Mouse (Mus musculus): ENCODE measurements around the gene Sema4g. TPM values are rescaled to one million over a fixed set of nuclear protein-coding genes. Genes with fewer than 3 reads are reported as not detected.

Sema4g gene
- polyA plus RNA-seq, 1 experiment = 1.3 TPM

- peaks cover 17% of the 10 kb centered on the region for H3K36me3 ChIP-seq (ENCODE audit: control insufficient read depth, insufficient read depth, low read length)
- no peak for DNase-seq (ENCODE audit: low read depth in 1 of 2, low spot score in 2 of 2)
- H3K27ac ChIP-seq (ENCODE audit: insufficient read depth, low read length) = no peak overlapping the region
- no peak overlapping the region for H3K4me3 ChIP-seq (ENCODE audit: extremely low read depth, insufficient read depth, insufficient read length)
- no peaks in the 10 kb centered on the region for H3K4me1 ChIP-seq (ENCODE audit: control insufficient read depth, insufficient read depth, insufficient read length)
- TF ChIP-seq CTCF (IDR thresholded peaks at IDR 0.05; ENCODE audit: extremely low read depth, insufficient read depth, insufficient read length, insufficient replicate concordance) (no peak), POLR2A (IDR thresholded peaks at IDR 0.05; ENCODE audit: low read depth, low read length) (no peak)
- 85% methylated on average over 7 of the region's 7 CpGs for WGBS
- H3K27me3 ChIP-seq (ENCODE audit: control insufficient read depth, insufficient read depth, low read length) = no peaks in the 10 kb centered on the region
Observed at GRCm38 (mm10) chr19:44982477-44983115, 6.3 kb upstream of the Sema4g start.

DNA sequence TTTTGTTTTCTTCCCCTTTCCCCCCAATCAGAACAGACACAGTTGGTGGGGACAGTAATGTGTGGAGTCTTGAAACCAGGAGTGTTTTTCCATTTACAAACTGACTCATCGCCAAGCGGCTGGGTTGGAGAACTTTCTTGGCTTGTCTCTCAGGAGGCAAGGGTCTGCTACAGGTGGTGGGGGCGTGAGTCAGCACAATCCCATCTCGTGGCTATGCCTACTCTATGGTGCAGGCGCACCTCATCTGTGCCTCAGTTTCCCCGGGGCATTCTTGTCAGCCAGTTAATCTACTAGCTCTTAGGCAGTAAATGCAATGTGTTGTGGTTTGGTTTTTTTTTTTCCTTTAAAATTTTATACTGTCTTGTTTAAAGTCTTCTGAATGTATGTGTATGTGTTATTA lies 5.5 kb upstream of the Sema4g start:
- WGBS = 95% methylated on average over 6 of the region's 6 CpGs
- no peaks in the 10 kb centered on the region for H3K27me3 ChIP-seq (ENCODE audit: control insufficient read depth, insufficient read depth, low read length)
- peaks cover 12% of the 10 kb centered on the region for H3K36me3 ChIP-seq (ENCODE audit: control insufficient read depth, insufficient read depth, low read length)
- TF ChIP-seq CTCF (IDR thresholded peaks at IDR 0.05; ENCODE audit: extremely low read depth, insufficient read depth, insufficient read length, insufficient replicate concordance) = no peak
- no peak for TF ChIP-seq POLR2A (IDR thresholded peaks at IDR 0.05; ENCODE audit: low read depth, low read length)
- no peaks in the 10 kb centered on the region for H3K4me1 ChIP-seq (ENCODE audit: control insufficient read depth, insufficient read depth, insufficient read length)
- no peak for DNase-seq (ENCODE audit: low read depth in 1 of 2, low spot score in 2 of 2)
- H3K27ac ChIP-seq (ENCODE audit: insufficient read depth, low read length) = no peak overlapping the region
- no peak overlapping the region for H3K4me3 ChIP-seq (ENCODE audit: extremely low read depth, insufficient read depth, insufficient read length)

DNA sequence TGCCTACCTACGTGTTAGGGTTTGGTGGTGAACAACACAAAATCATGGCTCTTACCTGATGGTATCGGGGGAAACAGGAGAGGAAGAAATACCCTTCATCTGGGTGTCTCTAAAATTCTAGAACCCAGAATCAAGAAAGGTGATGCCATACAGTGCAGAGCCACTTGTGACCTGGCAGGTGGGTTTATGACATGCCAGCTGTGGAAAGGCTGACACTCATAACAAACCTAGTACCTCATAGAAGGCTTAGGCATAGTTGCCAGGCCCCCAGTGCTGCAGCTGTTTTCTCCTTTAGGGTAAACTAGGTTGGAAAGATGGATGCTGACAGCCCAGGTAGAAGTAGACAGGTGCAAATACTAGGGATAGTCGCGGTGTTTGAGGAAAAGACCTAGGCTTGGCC lies 4.5 kb upstream of the Sema4g start:
- WGBS = 94% methylated on average over 4 of the region's 4 CpGs
- TF ChIP-seq CTCF (IDR thresholded peaks at IDR 0.05; ENCODE audit: extremely low read depth, insufficient read depth, insufficient read length, insufficient replicate concordance) (no peak), POLR2A (IDR thresholded peaks at IDR 0.05; ENCODE audit: low read depth, low read length) (no peak)
- H3K4me3 ChIP-seq (ENCODE audit: extremely low read depth, insufficient read depth, insufficient read length) = no peak overlapping the region
- H3K27ac ChIP-seq (ENCODE audit: insufficient read depth, low read length) = no peak overlapping the region
- peaks cover 7% of the 10 kb centered on the region for H3K36me3 ChIP-seq (ENCODE audit: control insufficient read depth, insufficient read depth, low read length)
- H3K4me1 ChIP-seq (ENCODE audit: control insufficient read depth, insufficient read depth, insufficient read length) = peaks cover 4% of the 10 kb centered on the region; the same call in 1 of the 2 replicates
- no peak for DNase-seq (ENCODE audit: low read depth in 1 of 2, low spot score in 2 of 2)
- H3K27me3 ChIP-seq (ENCODE audit: control insufficient read depth, insufficient read depth, low read length) = peaks cover 6% of the 10 kb centered on the region

DNA sequence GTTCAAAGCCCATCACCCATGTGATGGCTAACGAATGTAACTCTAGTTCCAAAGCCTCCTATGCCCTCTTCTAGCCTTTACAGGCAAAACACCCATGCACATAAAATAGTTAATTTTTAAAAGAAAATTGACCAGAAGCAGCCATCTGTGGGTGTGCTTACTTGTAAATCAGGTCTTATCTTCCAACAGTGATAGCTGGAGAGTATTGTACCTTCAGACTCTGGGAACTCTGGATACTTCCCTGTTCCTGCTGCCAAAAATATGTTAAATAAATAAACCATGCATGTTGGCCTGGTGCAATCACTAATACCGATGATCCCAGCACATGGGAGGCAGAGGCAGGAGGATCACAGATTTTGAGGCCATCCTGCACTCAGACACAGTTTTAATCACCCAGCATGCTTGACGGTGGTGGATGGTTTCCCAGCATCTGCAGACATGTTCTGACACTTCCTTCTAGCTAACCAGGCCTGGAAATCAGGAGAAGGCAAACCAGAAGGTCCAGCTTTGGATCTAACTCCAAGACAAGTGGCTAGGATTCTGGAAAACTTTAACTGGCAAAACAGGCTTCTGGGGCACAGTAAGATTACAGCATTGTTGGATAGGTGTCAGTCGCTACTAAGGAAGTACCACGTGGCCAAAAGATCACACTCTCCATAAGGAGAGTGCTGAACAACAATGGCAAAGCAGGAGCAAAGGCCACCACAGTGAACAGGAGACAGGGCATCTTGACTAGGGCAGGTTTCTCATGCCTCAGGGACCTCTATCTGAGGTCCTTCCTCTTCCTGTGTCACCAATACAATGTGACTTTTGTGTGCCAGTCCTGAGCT lies 3.5 kb upstream of the Sema4g start:
- H3K27ac ChIP-seq (ENCODE audit: insufficient read depth, low read length) = no peak overlapping the region
- peaks cover 12% of the 10 kb centered on the region for H3K27me3 ChIP-seq (ENCODE audit: control insufficient read depth, insufficient read depth, low read length)
- H3K4me3 ChIP-seq (ENCODE audit: extremely low read depth, insufficient read depth, insufficient read length) = no peak overlapping the region
- TF ChIP-seq CTCF (IDR thresholded peaks at IDR 0.05; ENCODE audit: extremely low read depth, insufficient read depth, insufficient read length, insufficient replicate concordance) (no peak), POLR2A (IDR thresholded peaks at IDR 0.05; ENCODE audit: low read depth, low read length) (no peak)
- DNase-seq (ENCODE audit: low read depth in 1 of 2, low spot score in 2 of 2) = no peak
- 67% methylated on average over 5 of the region's 5 CpGs for WGBS
- H3K4me1 ChIP-seq (ENCODE audit: control insufficient read depth, insufficient read depth, insufficient read length) = peaks cover 4% of the 10 kb centered on the region; the same call in 1 of the 2 replicates
- peaks cover 7% of the 10 kb centered on the region for H3K36me3 ChIP-seq (ENCODE audit: control insufficient read depth, insufficient read depth, low read length)

DNA sequence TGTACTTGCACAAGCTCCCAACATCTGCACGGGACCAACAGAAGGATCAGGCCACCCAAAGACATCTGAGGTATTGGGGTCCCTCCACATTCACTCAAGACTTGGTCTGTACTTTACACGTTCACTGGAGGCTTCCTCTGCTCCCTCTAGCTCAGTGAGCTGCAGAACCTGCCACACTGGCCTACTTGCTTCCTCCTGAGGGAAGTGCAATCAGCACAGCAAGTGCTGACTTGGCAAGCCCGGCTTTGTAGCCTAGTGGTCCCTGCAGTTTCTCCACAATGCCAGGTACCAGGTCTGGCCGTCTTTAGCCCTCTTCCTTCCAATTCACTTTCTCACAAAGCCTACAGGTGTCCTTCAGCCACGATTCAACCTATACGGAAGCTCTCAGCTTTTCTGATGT lies 1.9 kb upstream of the Sema4g start:
- WGBS = 71% methylated on average over 6 of the region's 6 CpGs
- H3K36me3 ChIP-seq (ENCODE audit: control insufficient read depth, insufficient read depth, low read length) = peaks cover under 1% of the 10 kb centered on the region
- H3K4me3 ChIP-seq (ENCODE audit: extremely low read depth, insufficient read depth, insufficient read length) = no peak overlapping the region
- peaks cover 12% of the 10 kb centered on the region for H3K27me3 ChIP-seq (ENCODE audit: control insufficient read depth, insufficient read depth, low read length)
- DNase-seq (ENCODE audit: low read depth in 1 of 2, low spot score in 2 of 2) = no peak
- no peak overlapping the region for H3K27ac ChIP-seq (ENCODE audit: insufficient read depth, low read length)
- peaks cover 4% of the 10 kb centered on the region; the same call in 1 of the 2 replicates for H3K4me1 ChIP-seq (ENCODE audit: control insufficient read depth, insufficient read depth, insufficient read length)
- TF ChIP-seq CTCF (IDR thresholded peaks at IDR 0.05; ENCODE audit: extremely low read depth, insufficient read depth, insufficient read length, insufficient replicate concordance) = no peak
- no peak for TF ChIP-seq POLR2A (IDR thresholded peaks at IDR 0.05; ENCODE audit: low read depth, low read length)

DNA sequence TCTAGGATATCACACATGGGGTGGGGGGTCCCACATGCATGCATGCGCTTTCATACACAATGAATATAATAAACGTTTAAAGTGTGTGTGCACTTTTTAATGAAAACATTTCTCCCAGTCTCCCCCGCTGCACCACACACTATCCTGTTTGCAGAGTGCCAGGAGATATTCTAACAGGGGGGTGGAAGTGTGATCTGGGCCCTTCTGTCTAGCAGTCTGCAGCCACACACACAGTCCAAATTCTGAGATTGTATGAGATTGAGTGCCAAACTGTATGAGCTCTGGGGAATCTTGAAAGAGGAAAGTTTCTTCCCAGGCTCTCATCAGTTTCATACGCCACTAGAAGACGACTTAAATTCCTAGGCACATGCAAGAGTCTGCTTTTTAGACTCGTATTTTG lies 1.1 kb upstream of the Sema4g start:
- TF ChIP-seq CTCF (IDR thresholded peaks at IDR 0.05; ENCODE audit: extremely low read depth, insufficient read depth, insufficient read length, insufficient replicate concordance) = no peak
- TF ChIP-seq POLR2A (IDR thresholded peaks at IDR 0.05; ENCODE audit: low read depth, low read length) = no peak
- Histone ChIP-seq H3K4me1 (ENCODE audit: control insufficient read depth, insufficient read depth, insufficient read length) (peaks cover 7% of the 10 kb centered on the region), H3K36me3 (ENCODE audit: control insufficient read depth, insufficient read depth, low read length) (no peaks in the 10 kb centered on the region; the same call in 1 of the 2 replicates), H3K27me3 (ENCODE audit: control insufficient read depth, insufficient read depth, low read length) (peaks cover 12% of the 10 kb centered on the region), H3K27ac (ENCODE audit: insufficient read depth, low read length) (no peak overlapping the region), H3K4me3 (ENCODE audit: extremely low read depth, insufficient read depth, insufficient read length) (no peak overlapping the region)
- 77% methylated on average over 6 of the region's 6 CpGs for WGBS
- DNase-seq (ENCODE audit: low read depth in 1 of 2, low spot score in 2 of 2) = no peak
